Mouse (Mus musculus) cerebellum, postnatal 14 days (tissue): Measurements from ENCODE around the gene Grm8.

Experiments
- DNase-seq, 2 experiments: peaks; one replicate each; pipeline ENCODE4 v3.0.0; 2021; ENCODE audit warnings: mixed read lengths in 2 of 2

Grm8 gene

DNA sequence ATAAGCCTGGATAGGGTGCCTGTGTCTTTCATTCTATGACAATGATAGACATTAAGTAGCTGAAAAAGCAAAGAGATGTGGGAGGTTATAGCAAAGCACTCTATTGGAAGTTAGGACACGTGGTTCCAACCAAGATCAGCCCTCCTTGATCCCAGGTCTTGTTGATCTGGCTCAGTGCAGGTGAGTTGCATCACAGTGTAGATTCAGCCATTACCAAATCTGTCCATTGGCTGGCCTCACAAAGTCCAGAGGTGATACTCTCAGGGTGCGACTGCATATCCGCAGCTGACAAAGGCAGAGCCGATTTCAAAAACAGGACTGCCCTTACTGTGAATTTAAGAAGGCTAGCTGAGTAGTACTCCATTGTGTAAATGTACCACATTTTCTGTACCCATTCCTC, 103.0 kb downstream of the Grm8 start:
- DNase-seq: no peak

DNA sequence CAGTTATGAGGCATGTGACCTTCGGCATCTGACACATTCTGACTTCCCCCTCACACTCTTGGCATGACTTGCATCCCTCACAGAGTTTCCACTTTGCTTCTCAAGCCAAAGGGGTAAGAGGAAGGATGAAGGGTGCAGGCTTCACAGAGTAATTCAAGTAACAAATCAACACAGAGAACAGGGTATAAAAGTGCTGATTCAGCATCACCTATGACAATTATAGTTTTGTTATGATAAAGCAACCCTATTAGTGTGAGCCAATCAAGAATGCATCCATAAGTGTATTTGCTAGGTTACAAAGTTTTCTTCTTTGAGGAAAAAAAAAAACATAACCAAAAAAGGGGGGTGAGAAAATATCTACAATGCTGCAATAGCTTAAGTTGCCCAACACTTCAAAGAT, 117.3 kb downstream of the Grm8 start:
- no peak for DNase-seq

DNA sequence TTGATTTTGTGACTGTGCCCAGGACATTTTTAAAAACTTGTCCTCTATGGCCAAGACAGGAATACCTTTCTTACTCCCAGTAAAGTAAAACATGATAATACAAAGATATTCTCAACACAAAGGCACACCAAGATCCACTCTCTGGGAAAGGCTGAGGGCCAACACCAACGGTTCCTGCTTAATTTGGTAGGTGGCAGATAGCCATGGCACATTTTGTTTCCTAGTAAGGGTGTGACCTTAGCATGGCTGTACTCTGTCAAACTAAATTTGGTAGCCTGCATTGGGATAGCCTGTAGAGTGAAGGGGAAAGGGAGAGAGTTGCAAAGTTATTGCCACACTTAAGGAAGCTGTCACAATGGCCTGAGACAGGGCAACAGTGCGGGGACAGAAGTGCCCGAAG, 128.0 kb downstream of the Grm8 start:
- DNase-seq: no peak

DNA sequence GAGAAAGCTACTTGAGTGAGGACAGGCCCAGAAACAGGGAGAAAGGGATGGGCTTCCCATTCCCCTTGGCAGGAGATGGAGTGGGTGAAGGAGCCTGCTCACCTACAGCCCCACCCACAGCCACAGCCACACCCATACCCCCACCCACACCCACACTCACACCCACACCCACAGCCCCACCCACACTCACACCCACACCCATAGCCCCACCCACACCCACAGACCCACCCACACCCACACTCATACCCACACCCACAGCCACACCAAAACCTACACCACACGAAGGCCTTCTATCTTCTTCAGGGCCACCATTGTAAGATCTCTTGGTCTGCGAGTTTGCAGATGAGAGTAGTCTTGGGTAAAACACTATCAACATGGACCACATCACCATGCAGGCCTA, 137.7 kb downstream of the Grm8 start:
- DNase-seq: no peak

DNA sequence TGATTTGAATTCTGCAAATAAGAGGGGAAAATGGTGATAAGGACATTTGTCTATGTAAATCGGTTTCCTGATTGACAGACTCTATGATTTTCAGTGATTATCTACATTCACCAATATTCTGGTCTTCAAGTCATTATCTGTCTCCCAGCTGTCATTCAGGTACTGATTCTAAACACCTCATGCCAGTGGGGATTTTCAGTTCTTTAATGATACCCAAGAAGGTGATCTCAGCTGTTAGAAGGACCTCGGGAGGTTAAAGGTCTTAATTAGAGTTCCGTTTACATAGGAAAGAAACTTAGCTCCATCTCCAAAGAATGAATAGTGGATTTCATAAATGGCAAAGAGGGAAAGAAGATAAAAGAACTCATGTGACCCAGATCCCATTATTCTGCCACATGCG, 143.7 kb downstream of the Grm8 start:
- DNase-seq: no peak

DNA sequence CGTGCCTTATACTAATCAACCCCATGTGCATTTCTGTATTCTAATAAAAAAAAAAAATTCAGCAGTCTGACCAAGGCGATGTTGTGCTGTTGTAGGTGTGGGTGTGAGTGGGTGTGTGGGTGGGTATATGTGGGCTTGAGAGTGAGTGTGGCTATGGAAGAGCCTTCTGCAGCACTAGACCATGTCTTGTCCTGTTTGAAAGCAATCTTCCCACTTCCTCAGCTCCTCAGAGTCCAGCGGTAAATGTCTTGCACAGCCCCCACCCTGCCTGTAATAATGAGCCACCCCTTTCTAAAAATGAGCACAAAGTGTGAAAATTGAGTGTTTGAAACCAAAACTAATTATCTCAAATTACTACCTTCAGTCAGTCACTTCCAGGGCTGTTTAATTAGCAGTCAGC, 152.4 kb downstream of the Grm8 start:
- no peak for DNase-seq

DNA sequence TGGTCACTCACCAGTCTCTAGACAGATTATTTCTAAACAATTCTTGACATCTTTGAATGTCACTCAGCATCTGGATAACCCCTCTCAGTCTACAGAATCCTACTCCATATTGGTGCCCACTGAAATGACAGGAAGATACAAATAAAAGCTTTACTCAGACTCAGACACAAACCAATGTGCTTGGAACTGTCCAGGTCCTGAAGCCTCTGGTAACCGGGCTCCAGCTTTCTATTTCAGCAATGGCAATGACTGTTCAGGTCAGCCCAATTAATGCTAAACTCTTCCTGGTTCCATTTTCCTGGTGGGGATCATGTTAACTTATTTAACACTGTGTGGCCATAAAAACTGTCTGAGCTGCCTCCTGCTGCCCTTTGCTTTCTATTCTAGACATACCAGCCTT, 153.0 kb downstream of the Grm8 start:
- DNase-seq: no peak

DNA sequence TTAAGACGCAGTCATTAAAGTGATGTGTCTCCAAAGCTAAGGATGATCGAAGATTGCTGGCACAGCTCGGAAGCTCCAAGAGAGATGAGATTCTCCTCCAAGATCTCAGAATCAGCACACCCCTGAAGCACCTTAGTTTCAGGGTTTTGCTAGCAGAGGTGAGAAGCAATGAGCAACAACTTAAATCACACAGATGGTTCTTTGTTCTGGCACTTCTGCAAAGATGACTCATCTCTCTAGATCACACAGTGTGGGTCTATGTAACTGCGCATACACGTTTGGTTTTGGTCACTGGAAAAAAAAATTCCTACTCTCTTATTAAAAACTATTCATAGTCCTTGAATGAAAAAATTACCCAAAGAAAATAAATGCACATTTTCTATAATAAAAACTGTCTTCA, 157.6 kb downstream of the Grm8 start:
- DNase-seq: no peak

DNA sequence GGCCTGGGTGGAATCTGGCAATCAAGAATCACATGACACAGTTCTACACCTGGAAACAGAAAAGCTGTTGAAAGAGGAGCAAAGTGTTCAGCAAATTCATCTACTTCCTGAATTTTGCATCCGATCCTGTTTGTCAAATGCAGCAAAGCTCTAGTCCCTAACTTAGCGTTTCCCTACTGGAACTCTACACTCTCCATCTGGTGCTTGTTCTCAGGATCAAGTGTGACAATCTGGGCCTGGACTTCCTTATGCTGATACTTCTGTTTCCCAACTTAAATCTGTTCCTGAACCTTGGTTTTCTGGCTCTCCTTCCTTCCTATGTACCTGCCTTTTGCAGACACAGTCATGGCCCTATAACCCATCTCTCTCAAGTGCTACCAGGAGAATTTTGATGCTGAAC, 166.1 kb downstream of the Grm8 start:
- no peak for DNase-seq

DNA sequence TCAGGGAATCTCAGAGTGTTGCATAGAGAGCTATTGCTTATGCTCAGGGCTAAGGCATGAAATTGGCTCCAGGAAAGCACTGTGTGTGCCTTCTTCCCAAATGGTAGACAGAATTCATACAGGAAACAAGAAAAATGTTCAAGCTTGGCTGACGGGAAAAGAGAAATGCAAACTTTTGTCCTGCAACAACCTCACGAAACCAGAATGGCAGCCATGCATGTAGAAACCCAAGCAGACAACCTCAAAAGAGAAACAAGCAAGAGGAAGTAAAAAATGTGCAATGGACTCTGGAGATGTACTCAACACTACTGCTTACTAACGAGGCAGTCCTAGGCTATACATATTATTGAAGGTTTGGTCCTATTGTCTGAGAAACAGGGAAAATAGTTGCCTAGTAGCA, 167.9 kb downstream of the Grm8 start:
- DNase-seq: no peak

DNA sequence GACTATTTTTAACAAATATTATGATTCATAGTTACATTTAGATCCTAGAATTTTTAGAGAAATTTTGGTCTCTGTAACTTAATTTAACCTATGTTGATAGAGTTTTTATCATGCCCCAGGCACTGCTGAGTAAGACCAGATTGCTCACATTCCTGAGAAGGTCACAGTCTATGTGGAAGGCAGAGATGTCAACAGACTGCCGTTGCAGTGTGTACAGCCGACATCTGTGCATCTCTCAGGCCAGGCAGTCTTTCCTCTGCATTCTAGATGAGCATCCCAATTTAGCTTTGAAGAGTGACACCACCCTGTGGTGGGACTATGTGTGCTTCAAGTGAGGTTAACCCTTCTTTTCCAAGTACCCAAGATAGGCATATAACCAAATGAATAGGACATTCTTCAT, 169.7 kb downstream of the Grm8 start:
- DNase-seq: no peak

DNA sequence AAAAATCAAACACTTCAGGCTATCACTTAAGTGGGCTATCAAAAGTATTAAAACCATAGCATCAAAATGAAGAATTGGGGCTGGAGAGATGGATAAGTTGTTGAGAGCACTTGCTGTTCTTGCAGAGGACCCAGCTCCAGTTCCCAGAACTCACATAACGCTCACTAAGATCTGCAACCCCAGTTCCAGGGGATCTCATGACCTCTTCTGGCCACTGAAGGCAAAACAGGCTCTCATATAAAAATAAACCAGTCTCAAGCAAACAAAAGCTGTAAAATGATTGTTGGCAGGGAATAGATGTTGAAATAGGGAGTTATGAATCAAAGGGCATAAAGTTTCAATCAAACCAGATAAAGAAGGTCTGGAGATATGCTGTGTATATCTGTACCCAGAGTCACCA, 171.1 kb downstream of the Grm8 start:
- DNase-seq: no peak

DNA sequence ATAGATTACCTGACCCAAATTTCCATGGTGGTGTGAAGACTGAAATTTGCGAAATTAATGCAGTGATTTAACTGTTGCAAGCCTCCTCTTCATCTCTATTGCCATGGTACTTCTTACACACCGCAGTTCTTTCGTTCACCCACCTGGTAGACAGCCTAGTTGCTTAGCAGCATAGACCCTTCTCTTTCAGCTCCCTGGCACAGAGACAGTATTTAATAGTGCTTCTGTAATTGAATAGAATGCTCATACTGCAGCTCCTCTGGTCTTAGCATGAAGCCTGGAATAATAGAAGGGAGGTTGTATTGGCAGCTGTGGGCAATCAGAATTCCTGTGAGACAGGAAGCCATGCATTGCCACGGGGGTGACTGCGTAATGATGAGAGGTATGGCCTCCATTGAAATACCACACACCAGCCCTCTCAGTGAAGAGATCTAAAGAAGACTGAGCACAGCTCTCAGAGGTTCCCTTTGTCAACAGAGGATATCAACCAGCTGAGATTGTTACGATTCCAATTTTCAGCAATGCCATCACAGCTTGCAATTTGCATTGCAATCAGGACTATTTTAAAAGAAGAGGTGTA, 178.6 kb downstream of the Grm8 start:
- DNase-seq: no peak

DNA sequence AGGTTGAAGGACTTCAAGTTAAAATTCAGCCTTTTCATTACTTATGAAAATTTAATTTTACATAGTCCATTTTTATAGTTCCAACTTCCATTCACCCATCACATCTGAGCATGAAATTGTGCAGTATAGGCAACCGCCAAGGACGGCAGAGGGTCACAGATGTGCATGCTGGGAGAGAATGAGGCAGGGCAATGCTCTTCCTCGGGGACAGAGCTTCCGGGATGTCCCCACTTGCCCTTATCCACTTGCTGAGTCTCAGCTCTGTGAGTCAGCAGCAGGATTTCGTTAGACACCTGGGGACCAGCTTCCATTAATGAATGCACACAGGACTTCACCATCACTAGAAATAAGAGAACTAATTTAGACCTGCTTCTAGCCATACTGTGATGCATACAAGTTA, 183.5 kb downstream of the Grm8 start:
- DNase-seq: no peak

DNA sequence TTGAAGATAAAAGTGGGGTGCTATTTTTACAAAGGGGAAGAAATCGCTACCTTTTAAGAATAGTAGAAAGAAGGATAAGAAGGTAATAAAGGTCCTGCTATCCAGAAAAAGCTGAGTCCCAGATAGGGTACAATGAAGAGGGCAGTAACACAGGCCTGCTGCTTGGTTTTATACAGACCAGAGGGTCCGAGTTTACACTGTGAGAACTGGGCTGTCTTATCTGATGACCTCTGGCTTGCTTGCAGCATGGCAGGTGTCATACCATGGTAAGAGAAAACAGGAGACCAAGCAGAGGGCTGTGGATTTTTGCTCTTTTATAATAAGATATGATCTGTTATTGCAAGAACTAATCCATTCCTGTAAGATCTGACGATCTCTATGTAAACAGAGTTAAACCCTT, 206.9 kb downstream of the Grm8 start:
- no peak for DNase-seq

DNA sequence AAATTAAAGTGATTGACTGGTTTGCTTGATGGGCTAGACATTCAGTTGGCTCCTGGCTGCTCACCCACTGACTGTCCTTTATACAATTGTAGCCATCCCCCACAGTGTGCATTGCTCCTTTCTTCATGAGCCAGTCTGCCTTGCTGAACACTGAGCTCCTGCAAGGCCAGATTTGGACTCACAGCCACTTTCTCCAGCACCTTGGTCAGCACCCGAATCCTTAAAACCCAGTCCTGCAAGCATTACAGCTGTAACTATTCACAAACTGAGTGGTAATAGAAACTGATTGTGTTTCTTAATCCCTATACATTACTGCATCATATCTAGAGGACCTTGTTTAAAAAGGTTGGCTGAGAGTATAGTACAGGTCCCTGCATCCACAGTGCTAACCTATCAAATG, 221.7 kb downstream of the Grm8 start:
- DNase-seq: no peak

DNA sequence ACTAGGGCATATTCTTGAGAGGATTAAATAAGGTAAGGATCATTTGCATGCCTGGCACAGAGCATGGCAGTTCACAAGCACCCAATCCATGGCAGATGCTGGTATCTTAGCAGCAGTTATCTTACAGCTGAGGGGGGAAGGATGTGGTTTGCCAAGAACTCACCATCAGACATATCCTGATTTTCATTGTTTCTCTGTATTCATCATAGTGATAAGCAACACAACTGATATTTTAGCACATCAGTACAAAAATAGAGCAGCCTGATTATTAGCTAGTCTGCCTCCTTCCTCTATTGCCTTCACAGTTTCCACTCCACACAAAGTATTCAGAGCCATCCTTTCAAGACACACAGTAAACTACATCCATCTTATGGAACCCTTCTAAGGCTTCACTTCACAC, 230.6 kb downstream of the Grm8 start:
- DNase-seq: no peak

DNA sequence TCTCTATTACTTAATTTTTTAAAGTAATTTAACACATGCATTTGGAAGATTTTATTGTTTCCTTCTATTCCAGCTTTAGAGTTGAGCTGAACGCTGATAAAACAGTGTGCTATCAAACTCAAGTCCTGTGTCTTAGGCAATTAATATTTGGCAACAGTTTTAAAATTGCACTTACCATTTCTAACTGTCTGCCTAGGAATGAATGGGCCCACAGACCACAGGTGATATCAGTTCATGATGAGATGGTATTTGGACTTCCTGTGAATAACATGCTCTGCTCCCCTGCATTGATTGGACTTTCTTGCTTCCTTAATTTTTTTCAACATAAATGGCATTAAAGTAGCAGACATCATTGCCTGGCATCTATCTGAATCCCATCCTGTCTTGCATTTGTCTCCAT, 232.8 kb downstream of the Grm8 start:
- DNase-seq: no peak

DNA sequence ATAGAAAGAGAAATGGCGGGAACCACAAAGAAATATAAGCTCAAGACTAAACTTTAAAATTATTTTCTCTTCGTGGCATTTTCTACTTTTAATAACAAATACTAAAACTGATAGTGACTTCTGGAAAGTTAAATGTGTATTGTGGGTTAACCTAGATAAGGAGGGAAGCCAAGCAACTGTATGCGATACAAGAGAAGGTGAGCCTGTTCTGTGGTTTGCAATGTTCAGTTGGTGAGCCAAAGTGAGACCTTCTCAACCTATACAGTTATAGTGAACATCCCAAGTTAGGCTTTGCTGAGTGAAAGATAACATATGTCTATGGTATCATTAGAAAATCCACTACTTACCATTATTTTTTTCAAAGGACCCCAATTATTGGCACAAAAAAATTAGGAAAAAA, 233.6 kb downstream of the Grm8 start:
- DNase-seq: no peak

DNA sequence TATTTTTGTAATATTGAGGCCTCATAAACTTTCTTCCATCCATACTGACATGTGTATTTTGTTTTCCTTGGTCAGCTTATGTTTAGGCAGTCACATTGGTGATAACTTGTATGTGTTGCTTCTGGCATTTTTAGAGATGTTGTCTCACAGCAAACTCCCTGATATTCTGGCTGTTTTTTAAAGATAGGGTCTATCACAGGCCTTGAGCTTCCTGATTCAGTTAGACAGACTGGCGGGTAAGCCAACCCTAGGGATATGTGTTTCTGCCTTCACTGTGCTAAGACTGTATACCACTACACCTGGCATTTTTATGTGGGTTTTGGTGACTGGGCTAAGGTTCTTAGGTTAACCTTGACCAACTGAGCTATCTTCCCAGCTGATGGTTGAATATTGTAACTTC, 239.8 kb downstream of the Grm8 start:
- DNase-seq: no peak

DNA sequence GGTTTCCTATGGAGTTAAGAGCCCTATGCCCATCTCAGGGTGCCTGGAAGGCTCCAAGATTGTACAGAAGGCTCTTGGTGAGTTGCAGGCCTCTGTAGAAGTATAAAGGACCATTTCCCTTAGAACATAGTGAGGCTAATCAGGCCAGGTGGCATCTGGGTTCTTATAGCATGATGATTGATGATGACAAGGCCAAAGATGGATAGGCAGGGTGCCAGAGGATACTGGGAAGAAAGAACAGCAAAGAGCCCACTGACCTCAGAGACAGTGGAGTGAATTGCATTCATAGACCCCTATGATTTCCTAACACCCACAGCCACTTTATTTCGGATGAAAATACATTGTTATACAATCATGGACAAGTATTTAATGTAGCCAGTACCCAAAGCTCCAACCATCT, 242.1 kb downstream of the Grm8 start:
- peak; percentile 53 to 65 for DNase-seq

DNA sequence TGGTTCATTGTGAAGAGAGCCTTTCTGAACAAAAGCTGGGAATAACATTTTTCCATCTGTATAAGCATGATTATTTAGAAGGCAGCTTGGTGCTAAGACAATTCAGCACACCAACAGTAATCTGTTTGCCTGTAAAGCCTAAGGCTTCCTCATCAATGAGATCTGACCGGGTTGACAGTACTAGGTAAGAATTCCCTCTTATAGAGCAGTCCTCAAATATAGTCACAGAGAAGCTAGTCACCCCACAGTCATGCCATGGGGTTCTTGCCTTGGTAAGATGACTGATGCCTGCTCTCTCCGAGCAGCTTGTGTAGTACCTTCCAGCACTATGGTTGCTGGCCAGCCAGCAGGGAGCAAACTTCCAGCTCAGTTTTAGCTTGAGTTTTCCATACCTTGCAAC, 246.6 kb downstream of the Grm8 start:
- no peak for DNase-seq

DNA sequence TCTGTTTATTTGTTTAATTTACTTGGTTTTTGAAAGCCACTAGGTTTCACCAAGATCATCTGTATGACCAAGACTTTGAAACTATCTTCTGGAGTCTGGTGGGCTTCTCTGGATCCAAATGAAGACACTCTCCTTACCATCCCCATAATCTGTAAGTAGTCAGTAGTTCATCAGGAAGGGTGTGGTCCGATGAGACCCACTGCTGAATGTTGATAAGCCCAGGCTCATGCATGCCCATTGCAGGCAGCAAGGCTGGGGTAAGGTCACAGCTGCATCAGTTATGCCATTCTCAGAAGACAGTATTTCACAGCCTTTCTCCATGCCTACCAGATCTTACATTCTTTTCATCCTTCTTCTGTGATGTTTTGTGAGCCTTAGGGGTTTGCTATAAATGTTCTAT, 247.1 kb downstream of the Grm8 start:
- no peak for DNase-seq

DNA sequence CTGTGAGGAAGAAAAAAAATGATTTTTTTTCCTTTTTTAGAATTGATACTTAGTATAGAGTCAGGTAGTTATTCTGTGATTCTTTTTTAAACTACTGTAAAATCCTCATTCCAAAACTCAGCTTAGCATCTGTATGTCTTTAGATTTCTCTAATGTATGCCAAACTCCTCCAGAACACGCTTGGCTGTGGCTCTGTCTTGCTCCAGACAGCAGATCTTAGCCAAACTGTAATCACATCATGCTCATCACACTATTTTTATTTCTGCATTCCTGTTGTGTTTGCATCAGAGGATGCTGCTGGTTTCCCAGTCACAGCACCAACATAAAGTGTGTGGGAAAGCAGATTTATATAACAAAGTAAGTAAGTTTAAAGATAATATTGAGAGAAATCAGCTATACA, 249.2 kb downstream of the Grm8 start:
- no peak for DNase-seq

DNA sequence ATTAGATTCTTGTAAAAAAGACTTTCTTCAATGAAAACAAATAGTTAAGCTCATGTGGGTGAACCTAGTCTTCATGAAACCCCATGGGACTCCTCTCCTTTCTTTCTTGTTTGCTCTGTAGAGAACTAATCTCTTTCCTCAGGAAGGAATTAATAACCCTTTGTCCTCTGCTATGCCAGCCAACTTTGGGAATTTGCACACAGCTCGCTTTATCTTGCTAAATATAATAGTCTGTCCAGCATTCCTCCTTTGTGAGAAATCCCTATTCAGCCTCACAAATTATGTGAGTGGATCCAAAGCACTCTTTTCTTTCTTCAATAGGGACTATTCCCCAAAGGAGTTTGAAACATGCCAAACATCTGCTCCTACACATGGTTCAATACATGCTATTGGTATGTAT, 285.3 kb downstream of the Grm8 start:
- no peak for DNase-seq

DNA sequence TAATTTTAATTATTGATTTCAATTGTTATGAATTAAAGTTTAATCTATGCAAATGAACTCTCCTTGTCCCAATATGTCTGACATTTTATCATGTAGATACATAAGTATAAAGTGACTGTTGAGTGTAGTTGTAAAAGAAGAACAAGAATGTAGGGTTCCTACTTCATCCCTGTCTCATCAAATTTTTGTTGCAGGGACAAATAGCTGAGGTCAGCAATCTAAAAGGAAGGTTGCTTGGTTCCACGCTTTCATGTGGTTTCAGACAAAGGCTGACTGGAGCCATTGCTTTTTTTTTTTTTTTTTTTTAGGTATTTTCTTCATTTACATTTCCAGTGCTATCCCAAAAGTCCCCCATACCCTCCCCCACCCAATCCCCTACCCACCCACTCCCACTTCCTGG, 298.8 kb downstream of the Grm8 start:
- no peak for DNase-seq
